Comparison of ENCODE assay signal across 10 mouse cellular contexts in genomic region chr13:6060229-6060845, GRCm38 (mm10).
A peak's percentile ranks its signal among the peaks of the same experiment; 100 is the strongest.
DNase-seq lines count a peak whose midpoint lies in the region; ATAC-seq and TF ChIP-seq lines count a peak whose summit lies in the region.
"Had no signal": no experiment of that assay in that cellular context is flagged by ENCODE, and none has a peak within 500 bp of the region (broad histone marks: within the 10 kb centered on the region; RNA-seq: fewer than 3 reads in every experiment).

No protein-coding gene starts in this region.

- DNase-seq in lung, adult 18-20 months, result no peak
- DNase-seq in limb, embryonic 14.5 days (ENCODE audit: low spot score), result no peak
- no peak for DNase-seq in cerebellum, adult 9-11 months
- DNase-seq in layer of hippocampus, postnatal 25 days (ENCODE audit: extremely low spot score in 1 of 2, low spot score in 1 of 2), result no peak
- no peak for DNase-seq in cerebellum, adult 2 months
- DNase-seq: cerebellum, adult 11 months had no signal

- no peak for TF ChIP-seq CTCF in cerebellum, adult 2 months (IDR thresholded peaks at IDR 0.05; ENCODE audit: borderline replicate concordance, insufficient read depth, low read depth, low read length)

- WGBS in lung, embryonic 16.5 days, result 29% methylated on average over 8 of the region's 8 CpGs
- 24% methylated on average over 8 of the region's 8 CpGs for WGBS in embryonic facial prominence, embryonic 13.5 days
- 25% methylated on average over 8 of the region's 8 CpGs for WGBS in limb, embryonic 14.5 days
- whole genome bisulfite sequencing in cerebellum, adult 2 months, result 55% methylated on average over 8 of the region's 8 CpGs

- H3K9ac ChIP-seq in lung, embryonic 16.5 days (ENCODE audit: low read length), result no peak overlapping the region
- H3K9ac ChIP-seq in embryonic facial prominence, embryonic 13.5 days, result no peak overlapping the region
- H3K9ac ChIP-seq in limb, embryonic 14.5 days (ENCODE audit: low read depth, low read length, severe bottlenecking), result no peak overlapping the region

- no peaks in the 10 kb centered on the region for H3K27me3 ChIP-seq in lung, embryonic 16.5 days (ENCODE audit: control insufficient read depth, insufficient read depth, low read depth, low read length)
- no peaks in the 10 kb centered on the region for H3K27me3 ChIP-seq in embryonic facial prominence, embryonic 13.5 days
- H3K27me3 ChIP-seq in limb, embryonic 14.5 days (ENCODE audit: control insufficient read depth, insufficient read depth, low read length), result no peaks in the 10 kb centered on the region
- no peaks in the 10 kb centered on the region for H3K27me3 ChIP-seq in cerebellum, adult 2 months (ENCODE audit: control insufficient read depth, insufficient read depth, low read length)

- no peak overlapping the region for H3K4me2 ChIP-seq in lung, embryonic 16.5 days (ENCODE audit: low read depth, low read length)
- peak overlapping the region; percentile 40 for H3K4me2 ChIP-seq in embryonic facial prominence, embryonic 13.5 days
- H3K4me2 ChIP-seq in limb, embryonic 14.5 days (replicated peaks; ENCODE audit: low read depth, low read length, severe bottlenecking), result 0 out of 2 replicates have a peak overlapping the region, but pooled peaks have one; percentile 26

- no peaks in the 10 kb centered on the region; the same call in 1 of the 2 replicates for H3K4me1 ChIP-seq in lung, embryonic 16.5 days (replicated peaks; ENCODE audit: control insufficient read depth, insufficient read depth, low read length)
- H3K4me1 ChIP-seq in embryonic facial prominence, embryonic 13.5 days, result peaks cover 16% of the 10 kb centered on the region
- H3K4me1 ChIP-seq in limb, embryonic 14.5 days (ENCODE audit: control insufficient read depth, insufficient read depth, low read length), result peaks cover 13% of the 10 kb centered on the region
- no peaks in the 10 kb centered on the region; the same call in 1 of the 2 replicates for H3K4me1 ChIP-seq in cerebellum, adult 2 months (ENCODE audit: control insufficient read depth, insufficient read depth, low read length)

- TF ChIP-seq POLR2A in limb, embryonic 14.5 days (IDR thresholded peaks at IDR 0.05; ENCODE audit: borderline replicate concordance, extremely low read depth, insufficient read depth, insufficient read length), result no peak
- no peak for TF ChIP-seq POLR2A in cerebellum, adult 2 months (IDR thresholded peaks at IDR 0.05; ENCODE audit: borderline replicate concordance, insufficient read depth, low read length)

- no peaks in the 10 kb centered on the region for H3K9me3 ChIP-seq in lung, embryonic 16.5 days (ENCODE audit: control insufficient read depth, low read length)
- H3K9me3 ChIP-seq in embryonic facial prominence, embryonic 13.5 days, result no peaks in the 10 kb centered on the region
- no peaks in the 10 kb centered on the region for H3K9me3 ChIP-seq in limb, embryonic 14.5 days (ENCODE audit: control insufficient read depth, low read length)

- peak; percentile 9; the same call in 1 of the 2 replicates for ATAC-seq in lung, embryonic 16.5 days (ENCODE audit: low read depth)
- no peak for ATAC-seq in embryonic facial prominence, embryonic 13.5 days (ENCODE audit: insufficient number of reproducible peaks, insufficient read depth, low FRiP score, low TSS enrichment, low read depth)
- peak; percentile 21; the same call in 1 of the 2 replicates for ATAC-seq in limb, embryonic 14.5 days (ENCODE audit: low FRiP score, low read depth)
- ATAC-seq: hindbrain, postnatal 0 days had no signal

- H3K4me3 ChIP-seq in lung, embryonic 16.5 days (ENCODE audit: low read length), result no peak overlapping the region
- H3K4me3 ChIP-seq in embryonic facial prominence, embryonic 13.5 days, result no peak overlapping the region
- H3K4me3 ChIP-seq in limb, embryonic 14.5 days (replicated peaks; ENCODE audit: low read length), result no peak overlapping the region
- no peak overlapping the region for H3K4me3 ChIP-seq in cerebellum, adult 2 months (replicated peaks; ENCODE audit: insufficient read depth, low read depth, low read length)
- H3K4me3 ChIP-seq: heart, adult 2 months had no signal

- H3K36me3 ChIP-seq in lung, embryonic 16.5 days (ENCODE audit: control insufficient read depth, insufficient read depth, low read length), result no peaks in the 10 kb centered on the region
- H3K36me3 ChIP-seq in embryonic facial prominence, embryonic 13.5 days, result no peaks in the 10 kb centered on the region
- H3K36me3 ChIP-seq in limb, embryonic 14.5 days (ENCODE audit: control insufficient read depth, insufficient read depth, low read length), result no peaks in the 10 kb centered on the region

- no peak overlapping the region for H3K27ac ChIP-seq in lung, embryonic 16.5 days (ENCODE audit: low read length)
- H3K27ac ChIP-seq in embryonic facial prominence, embryonic 13.5 days, result no peak overlapping the region
- H3K27ac ChIP-seq in limb, embryonic 14.5 days (replicated peaks; ENCODE audit: low read depth, low read length), result 0 out of 2 replicates have a peak overlapping the region, but pooled peaks have one; percentile 1
- H3K27ac ChIP-seq in cerebellum, adult 2 months (ENCODE audit: insufficient read depth, low read length), result no peak overlapping the region
- H3K27ac ChIP-seq: heart, adult 2 months; hindbrain, postnatal 0 days had no signal
